Mouse (Mus musculus) CH12.LX (cell line): ENCODE data around the gene Cotl1.

Experiments used
- CTCF ChIP-seq, 2 experiments: IDR thresholded peaks in 1 of 2; conservative IDR thresholded peaks in 1 of 2; 2 replicates each; pipeline ENCODE4 v1.5.1; 2011 to 2012; ENCODE audit warnings: low read depth in 2 of 2, low read length in 2 of 2, improper control_type of control experiment in 1 of 2, inconsistent platforms in 1 of 2, mild to moderate bottlenecking in 1 of 2, moderate library complexity in 1 of 2
- EP300 ChIP-seq: IDR thresholded peaks from 2 replicates; pipeline ENCODE4 v1.6.1; 2011; ENCODE audit warnings: low read length, improper control_type of control experiment
- ETS1 ChIP-seq: conservative IDR thresholded peaks from 2 replicates; pipeline ENCODE4 v1.6.1; 2012; ENCODE audit warnings: low read depth, mild to moderate bottlenecking, inconsistent platforms, low read length, improper control_type of control experiment, moderate library complexity
- HCFC1 ChIP-seq: IDR thresholded peaks from 2 replicates; pipeline ENCODE4 v1.6.1; 2012; ENCODE audit warnings: low read depth, mild to moderate bottlenecking, inconsistent platforms, low read length, improper control_type of control experiment
- MAZ ChIP-seq: IDR thresholded peaks from 2 replicates; pipeline ENCODE4 v1.6.1; 2012; ENCODE audit warnings: low read depth, mild to moderate bottlenecking, inconsistent platforms, low read length, improper control_type of control experiment, moderate library complexity
- MYC ChIP-seq: IDR thresholded peaks from 2 replicates; pipeline ENCODE4 v1.6.1; 2011; ENCODE audit warnings: low read depth, mild to moderate bottlenecking, improper control_type of control experiment, low read length
- TCF12 ChIP-seq: IDR thresholded peaks from 2 replicates; pipeline ENCODE4 v1.6.1; 2014; ENCODE audit warnings: low read depth, mild to moderate bottlenecking, inconsistent platforms, low read length, improper control_type of control experiment

DNA sequence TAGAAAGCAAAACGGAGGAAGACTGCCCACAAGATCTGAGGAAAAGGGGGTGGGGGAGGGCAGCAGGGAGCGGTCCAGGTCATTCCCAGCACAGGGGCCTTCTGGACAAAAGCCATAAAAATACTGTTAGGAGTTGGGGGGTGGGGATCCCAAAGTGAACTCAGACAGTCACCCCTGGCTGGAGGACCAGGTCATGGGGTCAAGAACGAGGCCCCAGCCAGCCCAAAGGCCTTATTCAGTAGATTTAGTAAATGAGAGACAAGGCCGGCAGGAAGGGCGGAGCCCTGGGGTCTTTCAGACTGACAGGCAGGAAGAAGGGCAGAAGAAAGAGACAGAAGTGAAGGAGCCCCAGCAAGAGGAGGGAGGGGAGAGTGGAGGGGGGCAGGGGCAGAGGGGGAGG, 7.4 kb downstream of the Cotl1 start:
- no peak for TF ChIP-seq MYC
- TF ChIP-seq TCF12, result no peak
- no peak for TF ChIP-seq MAZ
- TF ChIP-seq CTCF (conservative IDR thresholded peaks at IDR 0.05 in 1 of 2, IDR thresholded peaks at IDR 0.05 in 1 of 2; ENCODE audit: low read depth in 2 of 2, low read length in 2 of 2), result no peak
- TF ChIP-seq HCFC1, result no peak
- TF ChIP-seq ETS1, result no peak
- no peak for TF ChIP-seq EP300
